In genomic region chr19:11957846-11958245, GRCm38 (mm10) we compare ENCODE assay signal across 21 mouse cellular contexts.
"Had no signal": no experiment of that assay in that cellular context is flagged by ENCODE, and none has a peak within 500 bp of the region (broad histone marks: within the 10 kb centered on the region; RNA-seq: fewer than 3 reads in every experiment).

No protein-coding gene starts in this region.

- H3K4me1 ChIP-seq: kidney, embryonic 15.5 days; limb, embryonic 12.5 days; limb, embryonic 15.5 days; midbrain, embryonic 10.5 days; midbrain, embryonic 13.5 days; neural tube, embryonic 13.5 days; stomach, embryonic 15.5 days had no signal

- DNase-seq: kidney, postnatal 10 days; kidney, postnatal 36 days; layer of hippocampus, postnatal 36 days; liver, postnatal 0 days; lung, embryonic 14.5 days; retina, postnatal 1 day; right cerebral cortex, postnatal 25 days; spleen, adult 18-20 months; thymus, postnatal 25 days had no signal

- H3K27me3 ChIP-seq: kidney, embryonic 15.5 days; limb, embryonic 12.5 days; limb, embryonic 15.5 days; midbrain, embryonic 13.5 days; neural tube, embryonic 13.5 days; stomach, embryonic 15.5 days had no signal

- H3K27ac ChIP-seq: kidney, embryonic 15.5 days; left cerebral cortex, adult 2 months; limb, embryonic 12.5 days; limb, embryonic 15.5 days; liver, embryonic 14.5 days; midbrain, embryonic 10.5 days; midbrain, embryonic 13.5 days; neural tube, embryonic 13.5 days; stomach, embryonic 15.5 days had no signal

- H3K4me2 ChIP-seq: kidney, embryonic 15.5 days; limb, embryonic 12.5 days; limb, embryonic 15.5 days; liver, embryonic 11.5 days; lung, embryonic 14.5 days; midbrain, embryonic 13.5 days; neural tube, embryonic 13.5 days; stomach, embryonic 15.5 days had no signal

- H3K36me3 ChIP-seq: kidney, embryonic 15.5 days; limb, embryonic 12.5 days; limb, embryonic 15.5 days; midbrain, embryonic 10.5 days; midbrain, embryonic 13.5 days; neural tube, embryonic 13.5 days; stomach, embryonic 15.5 days had no signal

- H3K9me3 ChIP-seq: kidney, embryonic 15.5 days; limb, embryonic 12.5 days; limb, embryonic 15.5 days; megakaryocyte, embryonic 14.5 days; midbrain, embryonic 10.5 days; midbrain, embryonic 13.5 days; neural tube, embryonic 13.5 days; stomach, embryonic 15.5 days had no signal

- H3K9ac ChIP-seq: kidney, embryonic 15.5 days; limb, embryonic 12.5 days; limb, embryonic 15.5 days; liver, embryonic 14.5 days; liver, postnatal 0 days; lung, embryonic 14.5 days; midbrain, embryonic 13.5 days; neural tube, embryonic 13.5 days; stomach, embryonic 15.5 days had no signal

- H3K4me3 ChIP-seq: kidney, embryonic 15.5 days; left cerebral cortex, adult 2 months; limb, embryonic 12.5 days; limb, embryonic 15.5 days; megakaryocyte, embryonic 14.5 days; midbrain, embryonic 10.5 days; midbrain, embryonic 13.5 days; myocyte; neural tube, embryonic 13.5 days; stomach, embryonic 15.5 days had no signal
